ENCODE assay signal across 8 mouse cellular contexts in the genomic region with DNA sequence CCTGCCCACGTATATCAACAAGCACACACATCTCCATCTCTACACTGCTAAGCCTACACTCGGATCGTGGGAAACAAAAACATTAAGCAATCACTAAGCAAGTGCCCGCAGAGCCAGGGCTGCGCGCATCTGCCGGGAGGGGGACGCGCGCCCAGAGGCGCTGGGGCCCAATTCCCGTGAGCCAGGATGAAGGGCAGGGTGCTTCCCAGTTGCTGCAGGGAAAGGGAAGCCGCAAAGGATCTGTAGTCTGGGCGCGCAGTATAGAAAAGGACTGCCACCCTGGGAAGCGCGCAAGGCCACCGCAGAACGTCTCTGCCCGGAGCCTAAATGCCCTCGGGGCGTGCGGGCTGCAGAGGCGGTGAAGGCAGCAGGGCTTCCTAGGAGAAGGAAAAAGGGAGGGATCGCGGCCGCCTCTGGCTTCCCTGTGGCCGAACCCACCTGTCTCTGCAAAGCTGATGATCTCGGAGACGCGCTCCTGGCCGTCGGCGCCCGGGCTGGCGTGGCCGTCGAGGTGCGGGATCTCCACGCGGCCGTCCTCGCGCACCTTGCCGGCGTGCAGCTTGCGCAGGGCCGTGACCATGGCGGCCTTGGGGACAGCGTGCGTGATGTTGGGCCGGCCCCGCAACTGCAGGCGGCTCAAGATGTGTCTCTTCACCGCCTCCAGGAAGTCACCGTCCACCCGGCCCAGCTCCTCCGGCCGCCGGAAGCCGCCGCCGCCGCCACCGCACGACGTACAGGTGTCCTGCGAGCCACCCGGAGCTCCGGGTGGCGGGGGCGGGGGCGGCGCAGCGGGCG. TPM values are rescaled to one million over a fixed set of nuclear protein-coding genes. Genes with fewer than 3 reads are reported as not detected.
DNase-seq lines count a peak whose midpoint lies in the region; ATAC-seq and TF ChIP-seq lines count a peak whose summit lies in the region.

No protein-coding gene starts in this region.

- TF ChIP-seq POLR2A in kidney, adult 2 months (IDR thresholded peaks at IDR 0.05; ENCODE audit: low read depth, low read length): no peak

- no peak overlapping the region for H3K27ac ChIP-seq in kidney, adult 2 months (ENCODE audit: insufficient read depth, low read depth, low read length)
- no peak overlapping the region; the same call in 1 of the 2 replicates for H3K27ac ChIP-seq in ES-E14 (ENCODE audit: insufficient read depth, low read depth, low read length, poor library complexity, severe bottlenecking)
- H3K27ac ChIP-seq in embryonic facial prominence, embryonic 15.5 days (replicated peaks): no peak overlapping the region
- no peak overlapping the region for H3K27ac ChIP-seq in limb, embryonic 12.5 days

- no peak for DNase-seq in kidney, adult 2 months
- no peak for DNase-seq in kidney, adult 9 months
- no peak for DNase-seq in ES-E14 (ENCODE audit: low read depth, low spot score)
- DNase-seq in retina, embryonic 14.5 days (ENCODE audit: low spot score): peak; percentile 16
- no peak for DNase-seq in cerebellum, adult 9-11 months
- no peak for DNase-seq in cerebellum, postnatal 25 days

- TF ChIP-seq CTCF in kidney, adult 2 months (conservative IDR thresholded peaks at IDR 0.05; ENCODE audit: insufficient read depth, insufficient read length, low read depth, low read length): no peak

- H3K36me3 ChIP-seq in kidney, adult 2 months (ENCODE audit: control insufficient read depth, insufficient read depth, low read length): no peaks in the 10 kb centered on the region
- peaks cover 23% of the 10 kb centered on the region for H3K36me3 ChIP-seq in ES-E14 (ENCODE audit: control insufficient read depth, insufficient read depth, low read length, poor library complexity, severe bottlenecking)
- H3K36me3 ChIP-seq in embryonic facial prominence, embryonic 15.5 days: no peaks in the 10 kb centered on the region
- H3K36me3 ChIP-seq in limb, embryonic 12.5 days: no peaks in the 10 kb centered on the region

- no peaks in the 10 kb centered on the region for H3K27me3 ChIP-seq in kidney, adult 2 months (replicated peaks; ENCODE audit: control insufficient read depth, insufficient read depth, low read length)
- peaks cover 89% of the 10 kb centered on the region for H3K27me3 ChIP-seq in embryonic facial prominence, embryonic 15.5 days
- peaks cover 95% of the 10 kb centered on the region for H3K27me3 ChIP-seq in limb, embryonic 12.5 days

- ATAC-seq in embryonic facial prominence, embryonic 15.5 days (ENCODE audit: insufficient number of reproducible peaks, low FRiP score, low TSS enrichment, low read depth): no peak
- ATAC-seq in limb, embryonic 12.5 days (ENCODE audit: insufficient number of reproducible peaks, insufficient read depth, low FRiP score, low TSS enrichment, low read depth): no peak

- H3K4me1 ChIP-seq in kidney, adult 2 months (ENCODE audit: control insufficient read depth, insufficient read depth, low read length): no peaks in the 10 kb centered on the region
- peaks cover 0 to 26% of the 10 kb centered on the region in 2 experiments; a peak in 2 of 4 replicates for H3K4me1 ChIP-seq in ES-E14 (ENCODE audit: control insufficient read depth in 2 of 2, insufficient read depth in 2 of 2, low read length in 2 of 2, poor library complexity in 1 of 2)
- H3K4me1 ChIP-seq in embryonic facial prominence, embryonic 15.5 days: peaks cover 41% of the 10 kb centered on the region
- H3K4me1 ChIP-seq in limb, embryonic 12.5 days (replicated peaks): peaks cover 49% of the 10 kb centered on the region

- peak overlapping the region; percentile 99 for H3K4me2 ChIP-seq in embryonic facial prominence, embryonic 15.5 days (replicated peaks)
- peak overlapping the region; percentile 99 for H3K4me2 ChIP-seq in limb, embryonic 12.5 days

- in situ Hi-C loops in ES-E14 (cut with MboI; ENCODE audit: low sequenced_read_pairs in 2 of 2, unreplicated experiment in 2 of 2): no loop called here

- 3% methylated on average over 76 of the region's 76 CpGs for WGBS in kidney, adult 2 months
- WGBS in embryonic facial prominence, embryonic 15.5 days: 1% methylated on average over 56 of the region's 76 CpGs
- 2% methylated on average over 76 of the region's 76 CpGs for WGBS in limb, embryonic 12.5 days

- peak overlapping the region; percentile 23; the same call in 1 of the 2 replicates for H3K4me3 ChIP-seq in kidney, adult 2 months (ENCODE audit: insufficient read depth, low read depth, low read length)
- peak overlapping the region; percentile 74 to 92 for H3K4me3 ChIP-seq in ES-E14 (ENCODE audit: insufficient read depth in 1 of 2, low read depth in 1 of 2, low read length in 2 of 2, poor library complexity in 1 of 2, severe bottlenecking in 1 of 2)
- H3K4me3 ChIP-seq in embryonic facial prominence, embryonic 15.5 days (replicated peaks): peak overlapping the region; percentile 66
- peak overlapping the region; percentile 63 for H3K4me3 ChIP-seq in limb, embryonic 12.5 days (replicated peaks)

- H3K9ac ChIP-seq in ES-E14 (ENCODE audit: insufficient read depth, low read depth, low read length, poor library complexity, severe bottlenecking): peak overlapping the region; percentile 81
- 0 out of 2 replicates have a peak overlapping the region, but pooled peaks have one; percentile 45 for H3K9ac ChIP-seq in embryonic facial prominence, embryonic 15.5 days
- H3K9ac ChIP-seq in limb, embryonic 12.5 days (replicated peaks): 0 out of 2 replicates have a peak overlapping the region, but pooled peaks have one; percentile 34

- no peaks in the 10 kb centered on the region for H3K9me3 ChIP-seq in ES-E14 (ENCODE audit: control insufficient read depth, insufficient read depth, low read depth, low read length)
- no peaks in the 10 kb centered on the region for H3K9me3 ChIP-seq in embryonic facial prominence, embryonic 15.5 days (replicated peaks)
- peaks cover 3% of the 10 kb centered on the region; the same call in 1 of the 2 replicates for H3K9me3 ChIP-seq in limb, embryonic 12.5 days

TF ChIP-seq in ES-E14, 5 proteins besides CTCF, POLR2A, EP300 and RAD21:
- TF ChIP-seq CHD2 (IDR thresholded peaks at IDR 0.05; ENCODE audit: low read depth, low read length) (no peak), ZNF384 (IDR thresholded peaks at IDR 0.05; ENCODE audit: low read depth, low read length) (no peak), HCFC1 (IDR thresholded peaks at IDR 0.05; ENCODE audit: borderline replicate concordance, insufficient read depth, low read length) (no peak), MAFK (IDR thresholded peaks at IDR 0.05; ENCODE audit: insufficient read depth, low read depth, low read length) (no peak), ZC3H11A (IDR thresholded peaks at IDR 0.05; ENCODE audit: borderline replicate concordance, low read depth, low read length) (no peak)

RNA-seq across cellular contexts. Expression of gene Inhbb, which starts 1.7 kb away (rescaled TPM):
- polyA plus RNA-seq in kidney, adult 2 months (2012; rRNA removed): 0.72 and 0.81 TPM in 2 replicates
- total RNA-seq in ES-E14 (2012; rRNA removed): 25.8 and 63.4 TPM in 2 replicates
- polyA plus RNA-seq in embryonic facial prominence, embryonic 15.5 days (2015; fragmentation: Nextera tagmentation; extraction: Ambion mirVana): 1.6 and 1.9 TPM in 2 replicates
- 0.36 and 0.41 TPM in 2 replicates for polyA plus RNA-seq in limb, embryonic 12.5 days (2016; fragmentation: Nextera tagmentation; extraction: Ambion mirVana)

Comparison
In these comparisons a context has a peak if more than half of its experiments do, and no peak if none do; other contexts are left out.
1. H3K4me3 ChIP-seq: peak in every context shown above with its lines; median percentile 83 in ES-E14; 66 in embryonic facial prominence, embryonic 15.5 days; 63 in limb, embryonic 12.5 days; 23 in kidney, adult 2 months.